Mouse (Mus musculus): ENCODE results near the gene Irf2. TPM values are rescaled to one million over a fixed set of nuclear protein-coding genes. Genes with fewer than 3 reads are reported as not detected.

The Irf2 gene
- polyA plus RNA-seq (2012; rRNA removed), result 7.8 and 14.1 TPM in 2 replicates

- no peak for DNase-seq (ENCODE audit: low read depth)
These were observed at the start of gene Irf2 for GRCm38 (mm10) chr8:46739003-46739949. Gene Irf2, plus strand, starts transcription at chr8:46739732.

GRCm38 (mm10) chr8:46690111-46690510, 49.4 kb upstream of the Irf2 start:
- no peak for DNase-seq (ENCODE audit: low read depth)

- no peak for DNase-seq (ENCODE audit: low read depth)
These were observed 49.0 kb upstream of the Irf2 start for GRCm38 (mm10) chr8:46690581-46690980.

GRCm38 (mm10) chr8:46691360-46691759, 48.2 kb upstream of the Irf2 start:
- no peak for DNase-seq (ENCODE audit: low read depth)

- DNase-seq (ENCODE audit: low read depth), result no peak
These were observed 43.1 kb upstream of the Irf2 start for GRCm38 (mm10) chr8:46696256-46697041.

GRCm38 (mm10) chr8:46697566-46697965, 42.0 kb upstream of the Irf2 start:
- no peak for DNase-seq (ENCODE audit: low read depth)

- no peak for DNase-seq (ENCODE audit: low read depth)
These were observed 41.4 kb upstream of the Irf2 start for GRCm38 (mm10) chr8:46698162-46698561.

GRCm38 (mm10) chr8:46705145-46705544, 34.4 kb upstream of the Irf2 start:
- DNase-seq (ENCODE audit: low read depth), result no peak

GRCm38 (mm10) chr8:46706730-46707129, 32.8 kb upstream of the Irf2 start:
- DNase-seq (ENCODE audit: low read depth), result no peak

GRCm38 (mm10) chr8:46709302-46709701, 30.2 kb upstream of the Irf2 start:
- no peak for DNase-seq (ENCODE audit: low read depth)

GRCm38 (mm10) chr8:46710289-46710688, 29.2 kb upstream of the Irf2 start:
- DNase-seq (ENCODE audit: low read depth), result no peak

GRCm38 (mm10) chr8:46711496-46711895, 28.0 kb upstream of the Irf2 start:
- no peak for DNase-seq (ENCODE audit: low read depth)

- no peak for DNase-seq (ENCODE audit: low read depth)
These were observed 26.4 kb upstream of the Irf2 start for GRCm38 (mm10) chr8:46713178-46713577.

GRCm38 (mm10) chr8:46713844-46714243, 25.7 kb upstream of the Irf2 start:
- no peak for DNase-seq (ENCODE audit: low read depth)

GRCm38 (mm10) chr8:46714400-46714799, 25.1 kb upstream of the Irf2 start:
- no peak for DNase-seq (ENCODE audit: low read depth)

GRCm38 (mm10) chr8:46716477-46716876, 23.1 kb upstream of the Irf2 start:
- no peak for DNase-seq (ENCODE audit: low read depth)

- no peak for DNase-seq (ENCODE audit: low read depth)
These were observed 22.4 kb upstream of the Irf2 start for GRCm38 (mm10) chr8:46717170-46717569.

GRCm38 (mm10) chr8:46718301-46718700, 21.2 kb upstream of the Irf2 start:
- DNase-seq (ENCODE audit: low read depth), result no peak

- DNase-seq (ENCODE audit: low read depth), result no peak
These were observed 20.8 kb upstream of the Irf2 start for GRCm38 (mm10) chr8:46718747-46719146.

- DNase-seq (ENCODE audit: low read depth), result no peak
These were observed 18.9 kb upstream of the Irf2 start for GRCm38 (mm10) chr8:46720656-46721055.

- no peak for DNase-seq (ENCODE audit: low read depth)
These were observed 18.3 kb upstream of the Irf2 start for GRCm38 (mm10) chr8:46721065-46721845.

- DNase-seq (ENCODE audit: low read depth), result no peak
These were observed 17.0 kb upstream of the Irf2 start for GRCm38 (mm10) chr8:46722536-46722935.
